Mouse (Mus musculus) large intestine, adult 2 months (tissue): ENCODE data around the gene Drc1. TPM values are rescaled to one million over a fixed set of nuclear protein-coding genes. Genes with fewer than 3 reads are reported as not detected.
A peak's percentile ranks its signal among the peaks of the same experiment; 100 is the strongest.

Experiments used
- DNase-seq: peaks from one replicate; pipeline ENCODE4 v3.0.0-alpha.2; 2012; ENCODE audit warnings: low read depth, low spot score
- WGBS: fragments of 180-500 bp; shearing (Covaris S2); methylation state at CpG from one replicate; pipeline ENCODE4 v1.1.7; 2018; 5-methylcytosine and 5-hydroxymethylcytosine counted together
- polyA plus RNA-seq: library from polyadenylated mRNA; depleted of rRNA; stranded (reverse); fragments of >200 nt; gene quantifications from 2 replicates; pipeline ENCODE4 v1.2.3, GENCODE M21; 2012

The Drc1 gene
- polyA plus RNA-seq, 1 experiment: 0.36 TPM

- no peak for DNase-seq
- WGBS: 35% methylated on average over 10 of the region's 10 CpGs
Observed at GRCm38 (mm10) chr5:30285944-30286799, 5.0 kb downstream of the Drc1 start.

GRCm38 (mm10) chr5:30287106-30287882 is 6.1 kb downstream of the Drc1 start:
- WGBS: 46% methylated on average over 9 of the region's 9 CpGs
- DNase-seq: no peak

GRCm38 (mm10) chr5:30340815-30341214 is 59.6 kb downstream of the Drc1 start:
- WGBS: 52% methylated on average over 5 of the region's 5 CpGs
- no peak for DNase-seq

GRCm38 (mm10) chr5:30341601-30342365 is 60.6 kb downstream of the Drc1 start:
- 83% methylated on average over 11 of the region's 11 CpGs for WGBS

GRCm38 (mm10) chr5:30342601-30343015 is 61.4 kb downstream of the Drc1 start:
- WGBS: 29% methylated on average over 17 of the region's 17 CpGs
- peak; percentile 3 for DNase-seq

More at GRCm38 (mm10) chr5:30341601-30342365, 60.6 kb downstream of the Drc1 start:
- no peak for DNase-seq

- DNase-seq: peak; percentile 36
- 6% methylated on average over 9 of the region's 9 CpGs for WGBS
Observed at GRCm38 (mm10) chr5:30343107-30343506, 61.9 kb downstream of the Drc1 start.

- no peak for DNase-seq
Observed at GRCm38 (mm10) chr5:30343886-30344285, 62.7 kb downstream of the Drc1 start.

GRCm38 (mm10) chr5:30353605-30354004 is 72.4 kb downstream of the Drc1 start:
- 27% methylated on average over 3 of the region's 3 CpGs for WGBS
- DNase-seq: peak; percentile 31

More at GRCm38 (mm10) chr5:30343886-30344285, 62.7 kb downstream of the Drc1 start:
- WGBS: 56% methylated on average over 5 of the region's 5 CpGs

- 56% methylated on average over 7 of the region's 7 CpGs for whole genome bisulfite sequencing
- no peak for DNase-seq
Observed at GRCm38 (mm10) chr5:30355114-30355513, 73.9 kb downstream of the Drc1 start.

- WGBS: 73% methylated on average over 14 of the region's 14 CpGs
- no peak for DNase-seq
Observed at GRCm38 (mm10) chr5:30355559-30356159, 74.5 kb downstream of the Drc1 start.

GRCm38 (mm10) chr5:30356647-30357046 is 75.5 kb downstream of the Drc1 start:
- DNase-seq: no peak
- WGBS: 61% methylated on average over 7 of the region's 7 CpGs

GRCm38 (mm10) chr5:30358436-30359099 is 77.4 kb downstream of the Drc1 start:
- WGBS: 74% methylated on average over 10 of the region's 10 CpGs

GRCm38 (mm10) chr5:30367405-30367804 is 86.2 kb downstream of the Drc1 start:
- 73% methylated on average over 8 of the region's 8 CpGs for WGBS
- no peak for DNase-seq

More at GRCm38 (mm10) chr5:30358436-30359099, 77.4 kb downstream of the Drc1 start:
- DNase-seq: no peak

- no peak for DNase-seq
Observed at GRCm38 (mm10) chr5:30369426-30369825, 88.2 kb downstream of the Drc1 start.

GRCm38 (mm10) chr5:30382876-30383275 is 101.7 kb downstream of the Drc1 start:
- DNase-seq: no peak
- WGBS: 59% methylated on average over 7 of the region's 7 CpGs

More at GRCm38 (mm10) chr5:30369426-30369825, 88.2 kb downstream of the Drc1 start:
- 16% methylated on average over 5 of the region's 5 CpGs for WGBS

- WGBS: 78% methylated on average over 6 of the region's 6 CpGs
- no peak for DNase-seq
Observed at GRCm38 (mm10) chr5:30387726-30388125, 106.5 kb downstream of the Drc1 start.

GRCm38 (mm10) chr5:30389836-30390235 is 108.6 kb downstream of the Drc1 start:
- no peak for DNase-seq
- 87% methylated on average over 5 of the region's 5 CpGs for WGBS

- peak; percentile 19 for DNase-seq
- 30% methylated on average over 7 of the region's 7 CpGs for WGBS
Observed at GRCm38 (mm10) chr5:30391473-30391872, 110.3 kb downstream of the Drc1 start.

- WGBS: 75% methylated on average over 5 of the region's 5 CpGs
- DNase-seq: no peak
Observed at GRCm38 (mm10) chr5:30400521-30400920, 119.3 kb downstream of the Drc1 start.
